Mouse (Mus musculus): ENCODE measurements around the gene Il4ra. TPM values are rescaled to one million over a fixed set of nuclear protein-coding genes. Genes with fewer than 3 reads are reported as not detected.

The Il4ra gene
- total and polyA plus RNA-seq, 3 experiments = 18.2 to 27.4 (median 26.4) TPM

- Histone ChIP-seq H3K9ac (ENCODE audit: insufficient read depth, low read depth) (no peak overlapping the region), H3K4me3 (replicated peaks in 1 of 3; ENCODE audit: low read depth in 2 of 3, low read length in 2 of 3, poor library complexity in 1 of 3) (peak overlapping the region; percentile 21 to 83 (median 80)), H3K4me1 (ENCODE audit: control insufficient read depth in 1 of 2, insufficient read depth in 2 of 2) (peaks cover 43 to 73% of the 10 kb centered on the region in 2 experiments), H3K36me3 (replicated peaks in 1 of 2; ENCODE audit: control insufficient read depth in 1 of 2, insufficient read depth in 1 of 2, low read length in 1 of 2) (peaks cover 0 to 27% of the 10 kb centered on the region in 2 experiments), H3K27ac (ENCODE audit: insufficient read depth, low read depth) (no peak overlapping the region), H3K9me3 (replicated peaks; ENCODE audit: low read length) (no peaks in the 10 kb centered on the region), H3K4me2 (ENCODE audit: insufficient read depth, low read depth, poor library complexity, severe bottlenecking) (peak overlapping the region; percentile 52; the same call in 1 of the 2 replicates), H3K27me3 (replicated peaks) (peaks cover 4% of the 10 kb centered on the region), H3K79me2 (replicated peaks; ENCODE audit: control insufficient read depth, extremely low read depth, insufficient read depth, poor library complexity, severe bottlenecking) (peaks cover 16% of the 10 kb centered on the region)
- TF ChIP-seq CHD1 (IDR thresholded peaks at IDR 0.05; ENCODE audit: low read depth, low read length) = no peak
- TF ChIP-seq MYC (IDR thresholded peaks at IDR 0.05; ENCODE audit: low read depth, low read length) = no peak
- no peak for TF ChIP-seq MAX (IDR thresholded peaks at IDR 0.05; ENCODE audit: low read length)
- TF ChIP-seq IRF4 (IDR thresholded peaks at IDR 0.05; ENCODE audit: low read depth, low read length) = no peak
- TF ChIP-seq SMC3 (IDR thresholded peaks at IDR 0.05; ENCODE audit: low read depth, low read length) = no peak
- TF ChIP-seq E2F4 (IDR thresholded peaks at IDR 0.05; ENCODE audit: insufficient replicate concordance, low read depth, low read length) = no peak
- no peak for TF ChIP-seq KAT2A (IDR thresholded peaks at IDR 0.05; ENCODE audit: insufficient replicate concordance, low read length)
- no peak for TF ChIP-seq CHD2 (IDR thresholded peaks at IDR 0.05; ENCODE audit: low read length)
- no peak for TF ChIP-seq MXI1 (IDR thresholded peaks at IDR 0.05; ENCODE audit: low read depth, low read length)
- TF ChIP-seq NELFE (IDR thresholded peaks at IDR 0.05; ENCODE audit: low read depth, low read length) = no peak
- TF ChIP-seq JUND (conservative IDR thresholded peaks at IDR 0.05; ENCODE audit: low read depth, low read length) = no peak
- TF ChIP-seq MEF2A (IDR thresholded peaks at IDR 0.05; ENCODE audit: borderline replicate concordance, low read depth, low read length) = no peak
- DNase-seq (ENCODE audit: extremely low read depth) = no peak
- dilution Hi-C loops (cut with MboI; ENCODE audit: extremely low pct_ligation_motif_present, extremely low pct_unique_long_range_greater_than_20kb, low sequenced_read_pairs) (no loop called here), in situ Hi-C loops (cut with MboI; ENCODE audit: low pct_ligation_motif_present, low pct_unique_long_range_greater_than_20kb, low sequenced_read_pairs) (loop anchor here (5.0 kb wide), 2 partner anchors 37 to 67 kb away; no protein-coding TSS in a partner anchor)
Measured at GRCm38 (mm10) chr7:125553653-125554428, 1.9 kb downstream of the Il4ra start.

DNA sequence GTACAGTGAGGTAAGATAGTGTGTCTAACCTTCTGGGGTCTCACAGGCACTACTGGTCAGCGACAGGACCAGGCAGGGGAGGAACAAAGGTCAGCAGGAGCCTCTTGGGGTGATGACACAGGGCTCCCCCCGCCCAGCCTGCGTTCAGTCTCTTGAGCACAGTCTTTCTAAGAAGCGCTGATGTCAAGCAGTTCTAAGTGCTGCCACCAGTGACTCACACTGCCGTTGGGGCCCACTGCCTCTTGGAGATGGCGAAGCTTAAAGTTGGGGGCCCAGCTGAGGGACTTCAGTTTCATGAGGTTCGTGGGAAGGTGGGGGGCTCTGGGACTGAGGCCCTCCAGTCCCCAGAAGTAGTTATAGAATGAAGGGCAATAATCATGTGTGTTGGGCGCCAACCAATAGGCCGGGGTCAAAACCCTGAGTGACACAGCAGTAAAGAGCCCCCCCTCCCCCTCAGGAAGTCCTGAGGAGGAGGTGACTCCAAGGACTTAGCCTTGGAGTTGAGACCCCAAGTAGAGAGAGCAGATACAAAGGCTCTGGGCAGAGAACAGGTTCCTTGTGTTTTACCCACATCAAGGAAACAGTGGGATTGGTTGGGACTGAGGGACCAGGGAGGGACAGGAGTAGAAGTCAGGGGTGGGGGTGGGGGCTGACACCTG, 2.7 kb downstream of the Il4ra start:
- H3K36me3 ChIP-seq (replicated peaks in 1 of 2; ENCODE audit: control insufficient read depth in 1 of 2, insufficient read depth in 1 of 2, low read length in 1 of 2) = peaks cover 3 to 35% of the 10 kb centered on the region in 2 experiments
- H3K4me1 ChIP-seq (ENCODE audit: control insufficient read depth in 1 of 2, insufficient read depth in 2 of 2) = peaks cover 43 to 75% of the 10 kb centered on the region in 2 experiments
- H3K4me2 ChIP-seq (ENCODE audit: insufficient read depth, low read depth, poor library complexity, severe bottlenecking) = peak overlapping the region; percentile 52
- no peak overlapping the region for H3K9ac ChIP-seq (ENCODE audit: insufficient read depth, low read depth)
- peak; percentile 48 for DNase-seq (ENCODE audit: extremely low read depth)
- H3K27ac ChIP-seq (ENCODE audit: insufficient read depth, low read depth) = no peak overlapping the region
- no peaks in the 10 kb centered on the region for H3K9me3 ChIP-seq (replicated peaks; ENCODE audit: low read length)
- H3K4me3 ChIP-seq (replicated peaks in 1 of 3; ENCODE audit: low read depth in 2 of 3, low read length in 2 of 3, poor library complexity in 1 of 3) = peak overlapping the region; percentile 21 to 83 (median 25)
- in situ Hi-C loops (cut with MboI; ENCODE audit: low pct_ligation_motif_present, low pct_unique_long_range_greater_than_20kb, low sequenced_read_pairs) = loop anchor here (5.0 kb wide), 2 partner anchors 37 to 67 kb away; no protein-coding TSS in a partner anchor
- peaks cover 4% of the 10 kb centered on the region for H3K27me3 ChIP-seq (replicated peaks)
- dilution Hi-C loops (cut with MboI; ENCODE audit: extremely low pct_ligation_motif_present, extremely low pct_unique_long_range_greater_than_20kb, low sequenced_read_pairs) = no loop called here
- peaks cover 16% of the 10 kb centered on the region for H3K79me2 ChIP-seq (replicated peaks; ENCODE audit: control insufficient read depth, extremely low read depth, insufficient read depth, poor library complexity, severe bottlenecking)
- 0 out of 2 replicates have a peak, but pooled peaks have one; percentile 27 for TF ChIP-seq SIN3A (IDR thresholded peaks at IDR 0.05; ENCODE audit: low read length)
- 0 out of 2 replicates have a peak, but pooled peaks have one; percentile 27 for TF ChIP-seq ELF1 (IDR thresholded peaks at IDR 0.05; ENCODE audit: low read depth, low read length)
- TF ChIP-seq EP300 (IDR thresholded peaks at IDR 0.05; ENCODE audit: low read length) = no peak
- no peak for TF ChIP-seq ZNF384 (IDR thresholded peaks at IDR 0.05; ENCODE audit: low read depth, low read length)
- no peak for TF ChIP-seq GABPA (IDR thresholded peaks at IDR 0.05; ENCODE audit: insufficient replicate concordance, low read depth, low read length)
- no peak for TF ChIP-seq NRF1 (IDR thresholded peaks at IDR 0.05; ENCODE audit: low read depth, low read length)
- TF ChIP-seq MAFK (IDR thresholded peaks at IDR 0.05; ENCODE audit: insufficient replicate concordance, low read length) = peak; percentile 4; the same call in 1 of the 2 replicates
- no peak for TF ChIP-seq ZKSCAN1 (IDR thresholded peaks at IDR 0.05; ENCODE audit: borderline replicate concordance, low read depth, low read length)
- no peak for TF ChIP-seq RCOR1 (conservative IDR thresholded peaks at IDR 0.05; ENCODE audit: low read depth, low read length)
- TF ChIP-seq MAZ (IDR thresholded peaks at IDR 0.05; ENCODE audit: low read depth, low read length) = no peak
- no peak for TF ChIP-seq NELFE (IDR thresholded peaks at IDR 0.05; ENCODE audit: low read depth, low read length)
- TF ChIP-seq HCFC1 (IDR thresholded peaks at IDR 0.05; ENCODE audit: low read depth, low read length) = no peak
- no peak for TF ChIP-seq E2F4 (IDR thresholded peaks at IDR 0.05; ENCODE audit: insufficient replicate concordance, low read depth, low read length)
- TF ChIP-seq TBP (conservative IDR thresholded peaks at IDR 0.05; ENCODE audit: low read depth, low read length) = no peak
- no peak for TF ChIP-seq JUN (IDR thresholded peaks at IDR 0.05; ENCODE audit: insufficient read depth, low read depth, low read length)
- no peak for TF ChIP-seq MXI1 (IDR thresholded peaks at IDR 0.05; ENCODE audit: low read depth, low read length)
- TF ChIP-seq CTCF (conservative IDR thresholded peaks at IDR 0.05 in 1 of 2, IDR thresholded peaks at IDR 0.05 in 1 of 2; ENCODE audit: low read depth in 2 of 2, low read length in 2 of 2) = no peak
- no peak for TF ChIP-seq UBTF (IDR thresholded peaks at IDR 0.05; ENCODE audit: low read depth, low read length)
- TF ChIP-seq IRF4 (IDR thresholded peaks at IDR 0.05; ENCODE audit: low read depth, low read length) = no peak
- TF ChIP-seq RAD21 (IDR thresholded peaks at IDR 0.05; ENCODE audit: low read depth, low read length) = no peak
- TF ChIP-seq TCF12 (IDR thresholded peaks at IDR 0.05; ENCODE audit: low read depth, low read length) = no peak
